Mouse (Mus musculus): ENCODE data around the gene St3gal2. TPM values are rescaled to one million over a fixed set of nuclear protein-coding genes. Genes with fewer than 3 reads are reported as not detected.
"Not testable (repeated sequence)": the region's sequence is repeated elsewhere in the genome, so short reads cannot be mapped to it uniquely, and the experiment has no call there.

Gene St3gal2
- polyA plus RNA-seq, 1 experiment: 11.7 TPM

- no peak for TF ChIP-seq TAL1 (IDR thresholded peaks at IDR 0.05; ENCODE audit: low read length)
- peak overlapping the region; percentile 75 for H3K4me3 ChIP-seq (replicated peaks)
- H3K9me3 ChIP-seq (ENCODE audit: control insufficient read depth, low read length): no peaks in the 10 kb centered on the region
- peaks cover 13% of the 10 kb centered on the region for H3K36me3 ChIP-seq (ENCODE audit: control insufficient read depth)
- H3K27me3 ChIP-seq (ENCODE audit: control insufficient read depth): no peaks in the 10 kb centered on the region
- H3K4me1 ChIP-seq (ENCODE audit: control insufficient read depth): peaks cover 21% of the 10 kb centered on the region
These were observed 17.1 kb upstream of the St3gal2 start for GRCm38 (mm10) chr8:110902579-110902965.

GRCm38 (mm10) chr8:110905404-110905803 lies 14.3 kb upstream of the St3gal2 start:
- Histone ChIP-seq H3K4me3 (replicated peaks) (no peak overlapping the region), H3K4me1 (ENCODE audit: control insufficient read depth) (peaks cover 21% of the 10 kb centered on the region), H3K27me3 (ENCODE audit: control insufficient read depth) (no peaks in the 10 kb centered on the region), H3K36me3 (ENCODE audit: control insufficient read depth) (no peaks in the 10 kb centered on the region), H3K9me3 (ENCODE audit: control insufficient read depth, low read length) (no peaks in the 10 kb centered on the region)
- TF ChIP-seq GATA1 (IDR thresholded peaks at IDR 0.05; ENCODE audit: low read length): no peak
- TF ChIP-seq TAL1 (IDR thresholded peaks at IDR 0.05; ENCODE audit: low read length): no peak

DNA sequence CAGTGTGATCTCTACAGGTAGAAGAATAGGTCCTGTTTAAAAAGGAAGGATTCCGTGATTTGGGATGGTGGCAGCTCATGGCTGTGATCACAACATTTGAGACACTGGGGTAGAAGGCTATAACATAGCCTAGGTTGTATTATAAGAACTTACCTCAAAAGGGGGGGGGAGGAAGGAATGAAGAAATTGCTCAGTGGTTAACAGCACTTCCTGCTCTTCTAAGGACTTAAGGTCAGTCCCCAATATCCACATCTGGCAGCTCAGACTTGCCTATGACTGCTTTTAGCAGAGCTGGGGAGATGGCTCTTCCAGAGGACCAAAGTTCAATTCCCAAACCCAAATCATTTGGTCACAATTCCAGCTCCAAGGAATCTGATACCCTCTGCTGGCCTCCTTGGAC lies 13.0 kb upstream of the St3gal2 start:
- Histone ChIP-seq H3K36me3 (ENCODE audit: control insufficient read depth) (no peaks in the 10 kb centered on the region), H3K4me3 (replicated peaks) (no peak overlapping the region), H3K4me1 (ENCODE audit: control insufficient read depth) (peaks cover 15% of the 10 kb centered on the region), H3K9me3 (ENCODE audit: control insufficient read depth, low read length) (no peaks in the 10 kb centered on the region), H3K27me3 (ENCODE audit: control insufficient read depth) (no peaks in the 10 kb centered on the region)
- TF ChIP-seq TAL1 (IDR thresholded peaks at IDR 0.05; ENCODE audit: low read length) (no peak), GATA1 (IDR thresholded peaks at IDR 0.05; ENCODE audit: low read length) (no peak)

DNA sequence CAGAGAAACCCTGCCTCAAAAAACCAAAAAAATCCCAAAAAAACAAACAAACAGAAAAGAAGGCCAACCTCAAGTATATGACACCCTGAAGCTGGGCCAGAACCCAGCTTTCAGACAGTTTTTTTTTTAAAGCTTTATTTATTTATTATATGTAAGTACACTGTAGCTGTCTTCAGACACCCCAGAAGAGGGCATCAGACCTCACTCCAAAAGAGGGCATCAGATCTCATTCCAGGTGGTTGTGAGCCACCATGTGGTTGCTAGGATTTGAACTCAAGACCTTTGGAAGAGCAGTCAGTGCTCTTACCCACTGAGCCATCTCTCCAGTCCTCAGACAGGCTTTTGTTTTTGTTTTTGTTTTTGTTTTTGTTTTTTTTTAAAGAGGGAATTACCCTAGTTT lies 9.9 kb upstream of the St3gal2 start:
- H3K9me3 ChIP-seq (ENCODE audit: control insufficient read depth, low read length); H3K27me3 ChIP-seq (ENCODE audit: control insufficient read depth); H3K36me3 ChIP-seq (ENCODE audit: control insufficient read depth); H3K4me3 ChIP-seq (replicated peaks): not testable (repeated sequence)
- peaks cover 19% of the 10 kb centered on the region for H3K4me1 ChIP-seq (ENCODE audit: control insufficient read depth)

- TF ChIP-seq GATA1 (IDR thresholded peaks at IDR 0.05; ENCODE audit: low read length) (no peak), TAL1 (IDR thresholded peaks at IDR 0.05; ENCODE audit: low read length) (no peak)
- H3K9me3 ChIP-seq (ENCODE audit: control insufficient read depth, low read length): no peaks in the 10 kb centered on the region
- no peaks in the 10 kb centered on the region for H3K36me3 ChIP-seq (ENCODE audit: control insufficient read depth)
- H3K27me3 ChIP-seq (ENCODE audit: control insufficient read depth): no peaks in the 10 kb centered on the region
- H3K4me1 ChIP-seq (ENCODE audit: control insufficient read depth): peaks cover 19% of the 10 kb centered on the region
- no peak overlapping the region for H3K4me3 ChIP-seq (replicated peaks)
These were observed 7.8 kb upstream of the St3gal2 start for GRCm38 (mm10) chr8:110911576-110912570.

- Histone ChIP-seq H3K36me3 (ENCODE audit: control insufficient read depth) (peaks cover 15% of the 10 kb centered on the region), H3K27me3 (ENCODE audit: control insufficient read depth) (no peaks in the 10 kb centered on the region), H3K4me1 (ENCODE audit: control insufficient read depth) (peaks cover 52% of the 10 kb centered on the region), H3K9me3 (ENCODE audit: control insufficient read depth, low read length) (no peaks in the 10 kb centered on the region), H3K4me3 (replicated peaks) (no peak overlapping the region)
- TF ChIP-seq GATA1 (IDR thresholded peaks at IDR 0.05; ENCODE audit: low read length) (no peak), TAL1 (IDR thresholded peaks at IDR 0.05; ENCODE audit: low read length) (no peak)
These were observed 2.3 kb upstream of the St3gal2 start for GRCm38 (mm10) chr8:110917415-110917814.

- Histone ChIP-seq H3K36me3 (ENCODE audit: control insufficient read depth) (peaks cover 22% of the 10 kb centered on the region), H3K4me1 (ENCODE audit: control insufficient read depth) (peaks cover 59% of the 10 kb centered on the region), H3K27me3 (ENCODE audit: control insufficient read depth) (no peaks in the 10 kb centered on the region), H3K4me3 (replicated peaks) (no peak overlapping the region), H3K9me3 (ENCODE audit: control insufficient read depth, low read length) (no peaks in the 10 kb centered on the region)
- TF ChIP-seq TAL1 (IDR thresholded peaks at IDR 0.05; ENCODE audit: low read length): no peak
- TF ChIP-seq GATA1 (IDR thresholded peaks at IDR 0.05; ENCODE audit: low read length): no peak
These were observed 1.7 kb upstream of the St3gal2 start for GRCm38 (mm10) chr8:110918027-110918426.

DNA sequence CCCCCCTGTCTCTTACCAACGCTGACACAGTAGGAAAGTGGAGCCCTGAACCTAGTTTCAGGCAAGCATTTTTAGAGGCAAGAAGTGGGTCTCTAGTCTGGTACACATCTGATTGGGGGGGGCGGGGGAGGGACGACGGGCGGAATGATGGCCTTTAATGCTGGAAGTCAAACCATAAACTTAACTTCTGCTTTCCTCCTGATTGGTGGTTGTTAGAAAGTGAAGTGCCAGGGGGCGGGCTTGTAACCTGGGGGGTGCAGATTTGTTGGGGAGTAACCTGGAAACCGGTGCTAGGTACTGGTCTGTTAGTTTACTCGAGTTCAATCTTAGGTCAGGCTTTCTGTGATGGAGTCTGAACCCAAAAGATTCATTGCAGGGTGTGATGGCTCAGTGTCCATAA lies 1.3 kb upstream of the St3gal2 start:
- Histone ChIP-seq H3K4me1 (ENCODE audit: control insufficient read depth) (peaks cover 59% of the 10 kb centered on the region), H3K27me3 (ENCODE audit: control insufficient read depth) (no peaks in the 10 kb centered on the region), H3K9me3 (ENCODE audit: control insufficient read depth, low read length) (no peaks in the 10 kb centered on the region), H3K4me3 (replicated peaks) (no peak overlapping the region), H3K36me3 (ENCODE audit: control insufficient read depth) (peaks cover 26% of the 10 kb centered on the region)
- TF ChIP-seq GATA1 (IDR thresholded peaks at IDR 0.05; ENCODE audit: low read length) (no peak), TAL1 (IDR thresholded peaks at IDR 0.05; ENCODE audit: low read length) (no peak)

DNA sequence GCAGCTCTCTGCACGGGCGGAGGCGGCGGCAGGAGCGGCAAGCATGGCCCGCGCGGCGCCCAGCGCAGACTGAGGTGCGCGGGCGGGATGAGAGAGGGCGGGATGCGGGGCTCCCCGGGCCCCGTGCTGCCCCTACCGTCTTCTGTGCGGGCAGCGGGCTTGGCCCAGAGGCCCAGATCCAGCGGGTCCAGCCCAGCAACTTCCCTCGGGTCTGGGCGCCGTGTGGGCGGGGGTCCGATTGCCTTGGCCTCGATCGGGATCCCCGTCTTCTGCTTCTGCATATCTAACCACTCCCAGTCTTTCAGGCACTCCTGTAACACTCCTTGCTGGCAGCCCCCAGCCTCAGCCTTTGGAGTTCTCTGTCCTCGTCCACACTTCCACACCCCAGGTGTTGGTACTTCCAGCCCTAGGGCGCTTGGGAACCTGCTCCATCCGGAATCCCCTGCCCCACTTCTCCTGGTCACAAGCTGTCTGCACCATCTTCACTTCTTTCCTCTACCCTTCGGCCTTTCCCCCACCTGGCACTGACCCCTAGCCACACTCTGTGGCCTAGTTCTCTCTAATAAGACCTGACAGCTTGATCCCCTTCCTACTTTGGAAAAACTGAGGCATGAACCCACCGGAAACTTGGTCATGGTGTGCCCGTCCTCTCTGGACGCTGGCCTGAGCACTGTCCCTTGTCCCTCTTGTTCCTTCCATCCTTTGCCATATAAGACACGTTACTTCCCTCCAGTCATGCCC lies 480 bp downstream of the St3gal2 start:
- TF ChIP-seq GATA1 (IDR thresholded peaks at IDR 0.05; ENCODE audit: low read length): no peak
- peak overlapping the region; percentile 86 for H3K4me3 ChIP-seq (replicated peaks)
- H3K36me3 ChIP-seq (ENCODE audit: control insufficient read depth): peaks cover 43% of the 10 kb centered on the region
- H3K9me3 ChIP-seq (ENCODE audit: control insufficient read depth, low read length): no peaks in the 10 kb centered on the region
- peaks cover 74% of the 10 kb centered on the region for H3K4me1 ChIP-seq (ENCODE audit: control insufficient read depth)
- H3K27me3 ChIP-seq (ENCODE audit: control insufficient read depth): no peaks in the 10 kb centered on the region
